Mouse (Mus musculus) limb, embryonic 12.5 days (tissue): ENCODE measurements around the gene Prpf8. TPM values are rescaled to one million over a fixed set of nuclear protein-coding genes. Genes with fewer than 3 reads are reported as not detected.

Source experiments
- ATAC-seq: fragments of 200-750 bp; cut with Nextera tagmentation; 2 replicates; pipeline ENCODE4 v1.8.0; 2017; ENCODE audit warnings: low read depth, moderate TSS enrichment; ENCODE audit not compliant: insufficient number of reproducible peaks, insufficient read depth, low FRiP score, low TSS enrichment
- H3K27ac ChIP-seq: fragments of 300-500 bp; sonication (generic); 2 replicates; pipeline ENCODE4 v1.5.1; 2016; ENCODE audit warnings: mild to moderate bottlenecking, moderate library complexity
- H3K27me3 ChIP-seq: fragments of 300-500 bp; sonication (generic); 2 replicates; pipeline ENCODE4 v1.6.1; 2016; ENCODE audit warnings: mild to moderate bottlenecking, moderate library complexity
- H3K36me3 ChIP-seq: fragments of 300-500 bp; sonication (generic); 2 replicates; pipeline ENCODE4 v1.6.1; 2016; ENCODE audit warnings: mild to moderate bottlenecking, moderate library complexity
- H3K4me1 ChIP-seq: fragments of 300-500 bp; sonication (generic); replicated peaks from 2 replicates; pipeline ENCODE4 v1.6.1; 2016
- H3K4me2 ChIP-seq: fragments of 300-500 bp; sonication (generic); 2 replicates; pipeline ENCODE4 v1.6.1; 2016; ENCODE audit warnings: mild to moderate bottlenecking, moderate library complexity
- H3K4me3 ChIP-seq: fragments of 300-500 bp; sonication (generic); replicated peaks from 2 replicates; pipeline ENCODE4 v1.5.1; 2016; ENCODE audit warnings: mild to moderate bottlenecking
- H3K9ac ChIP-seq: fragments of 300-500 bp; sonication (generic); replicated peaks from 2 replicates; pipeline ENCODE4 v1.6.1; 2016; ENCODE audit warnings: mild to moderate bottlenecking, moderate library complexity
- H3K9me3 ChIP-seq: fragments of 300-500 bp; sonication (generic); 2 replicates; pipeline ENCODE4 v1.6.1; 2016; ENCODE audit warnings: mild to moderate bottlenecking, moderate library complexity
- WGBS: fragments of 180-500 bp; shearing (Covaris S2); methylation state at CpG from one replicate; pipeline ENCODE4 v1.1.7; 2016; 5-methylcytosine and 5-hydroxymethylcytosine counted together
- polyA plus RNA-seq: library from polyadenylated mRNA; unstranded; fragments of >200 nt; fragmentation: Nextera tagmentation; extraction: Ambion mirVana; gene quantifications from 2 replicates; pipeline ENCODE4 v1.2.1, GENCODE M21; 2016

The Prpf8 gene
- polyA plus RNA-seq, 1 experiment from 2014 or later: 83.0 TPM

DNA sequence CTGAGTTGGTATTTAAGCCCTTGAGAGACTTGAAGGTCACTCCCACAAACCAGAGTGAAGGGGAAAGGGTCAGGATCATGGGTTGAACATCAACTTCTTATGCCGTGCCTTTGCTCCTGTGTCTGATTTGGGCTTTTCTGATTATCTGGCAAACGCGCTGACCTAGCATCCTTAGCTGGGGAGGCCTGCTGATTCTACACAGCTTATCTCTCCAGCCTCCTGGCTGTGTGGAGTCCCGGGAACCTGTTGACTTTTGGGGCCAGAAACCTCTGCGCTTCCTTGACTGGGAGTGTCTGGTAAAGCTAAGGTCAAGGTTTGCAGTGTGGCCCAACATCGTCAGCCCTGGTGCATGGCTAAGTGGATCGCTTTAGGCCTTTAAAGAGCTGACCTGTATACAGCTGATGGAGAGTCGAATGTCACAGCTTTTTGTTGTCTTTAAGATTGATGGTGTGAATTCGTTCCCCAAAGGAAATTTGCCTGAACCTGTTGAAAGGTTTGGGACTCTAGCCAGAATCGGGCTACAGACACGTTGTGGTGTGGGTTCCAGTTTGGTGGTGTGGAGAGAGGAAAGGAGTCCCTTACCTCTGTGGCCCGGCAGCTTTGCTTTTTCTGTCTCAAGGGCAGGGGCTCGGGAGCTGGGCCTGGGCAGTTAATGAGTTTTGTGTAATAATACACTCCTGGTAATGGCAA lies 48.6 kb downstream of the Prpf8 start:
- WGBS: 47% methylated on average over 13 of the region's 13 CpGs
- ATAC-seq: no peak
- H3K4me1 ChIP-seq: peaks cover 21% of the 10 kb centered on the region
- H3K9ac ChIP-seq: no peak overlapping the region
- no peak overlapping the region for H3K27ac ChIP-seq
- H3K27me3 ChIP-seq: no peaks in the 10 kb centered on the region
- no peaks in the 10 kb centered on the region for H3K36me3 ChIP-seq
- H3K4me3 ChIP-seq: no peak overlapping the region
- no peak overlapping the region for H3K4me2 ChIP-seq
- no peaks in the 10 kb centered on the region for H3K9me3 ChIP-seq

- Histone ChIP-seq H3K27ac (no peak overlapping the region), H3K36me3 (no peaks in the 10 kb centered on the region), H3K27me3 (no peaks in the 10 kb centered on the region), H3K4me3 (no peak overlapping the region), H3K4me1 (peaks cover 23% of the 10 kb centered on the region), H3K4me2 (no peak overlapping the region), H3K9me3 (no peaks in the 10 kb centered on the region), H3K9ac (no peak overlapping the region; the same call in 1 of the 2 replicates)
- 91% methylated on average over 12 of the region's 12 CpGs for WGBS
- ATAC-seq: no peak
Measured at GRCm38 (mm10) chr11:75536255-75537024, 49.8 kb downstream of the Prpf8 start.

GRCm38 (mm10) chr11:75537025-75537414 lies 50.4 kb downstream of the Prpf8 start:
- no peaks in the 10 kb centered on the region for H3K27me3 ChIP-seq
- no peak overlapping the region for H3K4me2 ChIP-seq
- H3K4me1 ChIP-seq: peaks cover 23% of the 10 kb centered on the region
- H3K4me3 ChIP-seq: no peak overlapping the region
- WGBS: 88% methylated on average over 8 of the region's 8 CpGs
- H3K36me3 ChIP-seq: no peaks in the 10 kb centered on the region
- no peak for ATAC-seq
- H3K9me3 ChIP-seq: no peaks in the 10 kb centered on the region
- H3K27ac ChIP-seq: no peak overlapping the region
- no peak overlapping the region for H3K9ac ChIP-seq

GRCm38 (mm10) chr11:75537491-75538183 lies 51.0 kb downstream of the Prpf8 start:
- H3K4me1 ChIP-seq: peaks cover 18% of the 10 kb centered on the region
- no peaks in the 10 kb centered on the region for H3K36me3 ChIP-seq
- 48% methylated on average over 11 of the region's 11 CpGs for WGBS
- H3K9me3 ChIP-seq: no peaks in the 10 kb centered on the region
- no peak overlapping the region; the same call in 1 of the 2 replicates for H3K9ac ChIP-seq
- ATAC-seq: 0 out of 2 replicates have a peak, but pooled peaks have one; percentile 39
- no peak overlapping the region for H3K4me2 ChIP-seq
- peak overlapping the region; percentile 42 for H3K27ac ChIP-seq
- H3K4me3 ChIP-seq: no peak overlapping the region
- no peaks in the 10 kb centered on the region for H3K27me3 ChIP-seq

DNA sequence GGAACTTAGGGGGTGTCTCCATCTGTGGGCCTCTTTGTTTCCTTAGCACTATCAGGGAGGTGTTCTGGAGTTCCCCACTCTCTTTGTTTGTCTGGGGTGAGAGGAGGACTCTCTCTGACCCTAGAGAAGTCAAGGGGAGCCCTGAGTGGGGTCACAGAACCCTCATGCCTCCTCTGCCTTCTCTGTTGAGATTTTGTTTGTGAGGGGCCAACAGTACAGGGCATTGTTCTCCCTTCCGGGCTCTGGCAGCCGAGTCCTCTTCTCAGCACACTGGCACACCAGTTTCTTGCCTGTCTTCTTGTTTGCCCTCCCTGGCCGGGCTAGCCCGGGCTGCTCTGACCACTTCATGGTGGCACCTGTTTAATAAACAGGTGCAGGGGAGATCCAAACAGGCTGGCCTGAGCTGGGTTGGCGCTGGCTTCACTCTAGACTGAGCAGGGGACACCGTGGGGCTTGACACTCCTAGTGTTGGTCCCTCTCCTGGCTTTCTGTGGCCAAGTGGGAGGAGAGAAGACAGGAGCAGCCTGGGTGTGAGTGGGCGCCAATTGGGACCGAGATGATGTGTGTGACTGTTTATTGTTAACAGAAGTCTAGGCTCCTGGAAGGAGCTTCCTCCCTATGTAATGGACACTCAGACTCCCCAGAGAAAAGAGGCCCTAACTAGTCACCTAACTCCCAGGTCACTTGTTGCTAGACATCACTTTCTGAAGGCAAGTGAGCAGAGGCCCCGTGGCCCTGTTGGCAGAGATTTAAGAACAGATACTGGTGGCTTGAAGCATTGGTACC lies 51.8 kb downstream of the Prpf8 start:
- Histone ChIP-seq H3K27ac (peak overlapping the region; percentile 42), H3K4me2 (no peak overlapping the region)

DNA sequence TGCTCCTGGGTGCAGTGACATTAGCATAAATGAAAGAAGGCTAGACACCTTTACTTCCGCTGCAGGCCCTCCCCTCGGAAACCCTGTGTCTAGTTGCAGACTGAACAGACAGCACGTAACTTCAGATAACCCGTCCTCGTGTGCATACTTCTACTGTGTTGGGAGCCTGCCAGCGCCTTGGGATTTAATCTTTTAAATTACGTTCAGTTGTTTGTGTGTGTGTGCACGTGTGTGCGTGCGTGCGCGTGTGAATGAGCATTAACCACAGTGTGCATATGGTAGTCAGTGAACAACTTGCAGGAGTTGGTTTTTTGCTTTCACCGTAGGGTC lies 52.3 kb downstream of the Prpf8 start:
- WGBS: 89% methylated on average over 13 of the region's 13 CpGs
- peaks cover 16% of the 10 kb centered on the region for H3K4me1 ChIP-seq
- no peak overlapping the region for H3K4me3 ChIP-seq
- no peaks in the 10 kb centered on the region for H3K9me3 ChIP-seq
- ATAC-seq: no peak
- H3K4me2 ChIP-seq: no peak overlapping the region
- H3K9ac ChIP-seq: no peak overlapping the region
- no peak overlapping the region for H3K27ac ChIP-seq
- H3K36me3 ChIP-seq: no peaks in the 10 kb centered on the region
- no peaks in the 10 kb centered on the region for H3K27me3 ChIP-seq

More for the DNA sequence above, 51.8 kb downstream of the Prpf8 start:
- ATAC-seq: no peak
- Histone ChIP-seq H3K36me3 (no peaks in the 10 kb centered on the region), H3K4me3 (no peak overlapping the region), H3K9ac (peak overlapping the region; percentile 8; the same call in 1 of the 2 replicates), H3K9me3 (no peaks in the 10 kb centered on the region), H3K4me1 (peaks cover 16% of the 10 kb centered on the region), H3K27me3 (no peaks in the 10 kb centered on the region)
- WGBS: 74% methylated on average over 9 of the region's 9 CpGs

- 76% methylated on average over 8 of the region's 8 CpGs for WGBS
- Histone ChIP-seq H3K27ac (no peak overlapping the region), H3K4me2 (no peak overlapping the region), H3K36me3 (no peaks in the 10 kb centered on the region), H3K27me3 (no peaks in the 10 kb centered on the region), H3K4me1 (peaks cover 16% of the 10 kb centered on the region), H3K9ac (no peak overlapping the region), H3K4me3 (no peak overlapping the region), H3K9me3 (no peaks in the 10 kb centered on the region)
- ATAC-seq: no peak
Measured at GRCm38 (mm10) chr11:75540209-75540608, 53.6 kb downstream of the Prpf8 start.

GRCm38 (mm10) chr11:75540710-75541581 lies 54.3 kb downstream of the Prpf8 start:
- WGBS: 84% methylated on average over 19 of the region's 19 CpGs
- Histone ChIP-seq H3K27me3 (no peaks in the 10 kb centered on the region), H3K4me2 (no peak overlapping the region), H3K4me1 (peaks cover 12% of the 10 kb centered on the region), H3K9me3 (no peaks in the 10 kb centered on the region), H3K36me3 (no peaks in the 10 kb centered on the region), H3K27ac (no peak overlapping the region), H3K4me3 (no peak overlapping the region), H3K9ac (0 out of 2 replicates have a peak overlapping the region, but pooled peaks have one; percentile 23)
- no peak for ATAC-seq

DNA sequence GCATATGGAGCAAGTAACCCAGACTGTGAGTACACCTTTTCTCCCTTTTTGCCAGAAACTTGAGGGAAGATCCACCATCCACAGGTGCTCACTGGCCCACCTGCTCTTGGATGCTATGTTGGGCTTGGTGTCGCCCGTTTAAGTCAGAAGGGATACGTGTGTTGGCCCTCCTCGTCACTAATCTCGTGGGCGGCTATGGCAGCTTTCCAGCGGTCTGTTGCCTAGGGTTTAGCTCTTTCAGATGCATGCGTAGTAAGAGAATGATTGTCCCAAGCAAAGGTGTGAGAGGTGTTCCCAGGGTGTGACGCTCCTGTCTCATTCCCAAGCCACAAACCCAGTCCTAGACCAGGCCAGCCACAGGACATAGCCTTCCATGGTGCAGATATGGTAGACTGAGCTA lies 58.1 kb downstream of the Prpf8 start:
- no peaks in the 10 kb centered on the region for H3K27me3 ChIP-seq
- WGBS: 86% methylated on average over 9 of the region's 9 CpGs
- no peak overlapping the region for H3K9ac ChIP-seq
- no peaks in the 10 kb centered on the region for H3K36me3 ChIP-seq
- H3K27ac ChIP-seq: no peak overlapping the region
- H3K9me3 ChIP-seq: no peaks in the 10 kb centered on the region
- no peak for ATAC-seq
- peaks cover 8% of the 10 kb centered on the region for H3K4me1 ChIP-seq
- H3K4me2 ChIP-seq: no peak overlapping the region
- H3K4me3 ChIP-seq: no peak overlapping the region

DNA sequence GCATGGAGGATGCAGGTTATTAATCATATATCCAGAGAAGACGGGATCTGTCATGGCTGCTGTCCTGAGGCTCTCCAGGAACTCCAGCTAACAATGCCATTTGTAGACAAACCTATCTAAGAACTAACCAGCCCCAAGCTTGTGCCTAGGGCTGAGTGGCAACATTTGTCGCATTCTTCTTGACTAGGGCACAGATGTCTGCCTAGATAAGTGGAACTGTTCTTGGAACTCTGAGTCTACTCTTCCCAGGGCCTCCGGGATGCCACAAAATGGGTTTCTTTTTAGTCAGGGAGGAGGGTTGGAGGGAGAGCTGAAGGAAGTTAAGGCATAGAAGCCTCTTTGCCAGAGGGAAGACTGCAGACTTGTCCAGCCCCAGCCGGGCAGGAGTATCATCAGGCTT lies 59.4 kb downstream of the Prpf8 start:
- H3K4me1 ChIP-seq: peaks cover 20% of the 10 kb centered on the region
- WGBS: 68% methylated on average over 4 of the region's 4 CpGs
- H3K4me3 ChIP-seq: no peak overlapping the region

More for the DNA sequence above, 59.4 kb downstream of the Prpf8 start:
- no peak overlapping the region for H3K9ac ChIP-seq
- H3K9me3 ChIP-seq: no peaks in the 10 kb centered on the region
- H3K27me3 ChIP-seq: no peaks in the 10 kb centered on the region
- H3K36me3 ChIP-seq: no peaks in the 10 kb centered on the region
- ATAC-seq: no peak
- H3K4me2 ChIP-seq: no peak overlapping the region
- no peak overlapping the region for H3K27ac ChIP-seq
